Mouse (Mus musculus): ENCODE data around the gene Gck.
A peak's percentile ranks its signal among the peaks of the same experiment; 100 is the strongest.

The Gck gene

DNA sequence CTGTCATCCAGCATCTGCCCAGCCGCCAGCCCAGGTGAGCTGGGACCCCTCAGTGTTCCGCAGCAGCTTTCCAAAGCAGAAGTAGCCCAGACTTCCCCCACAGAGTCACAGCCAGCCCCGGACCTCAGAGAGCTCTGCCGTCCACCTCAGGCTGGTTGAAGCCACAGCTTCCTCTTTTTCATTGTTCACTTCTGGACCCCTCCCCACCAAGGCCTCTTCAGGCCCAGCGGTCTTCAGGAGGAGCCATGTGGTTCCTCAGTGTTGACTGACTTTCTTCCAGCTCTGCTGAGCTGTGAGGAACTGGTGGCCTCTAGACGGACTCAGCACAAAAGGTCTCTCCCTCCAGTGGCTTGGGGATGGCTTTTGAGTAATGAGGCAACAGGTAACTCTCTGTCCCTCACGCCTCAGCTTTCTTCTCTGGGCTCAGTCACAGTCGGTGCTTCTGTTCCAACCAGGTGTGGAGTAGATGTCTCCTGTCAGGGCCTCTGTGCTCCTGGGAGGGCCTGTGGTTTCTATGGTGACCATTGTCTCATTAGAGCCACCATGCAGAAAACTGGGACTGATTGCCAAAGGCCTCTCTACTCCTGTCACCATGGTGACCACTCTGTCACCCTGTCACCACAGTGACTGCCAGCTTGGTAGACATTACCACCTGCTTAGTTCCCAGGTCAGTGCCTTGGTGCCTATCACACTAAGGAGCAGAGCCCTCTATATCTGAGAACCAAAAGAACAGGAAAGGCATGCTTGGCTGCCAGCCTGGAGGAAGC is at the start of gene Gck:
Gck (minus strand) TSS at position 496 of the 767 bp plus-strand sequence.
- no peak for DNase-seq (ENCODE audit: low spot score in 2 of 2)

DNA sequence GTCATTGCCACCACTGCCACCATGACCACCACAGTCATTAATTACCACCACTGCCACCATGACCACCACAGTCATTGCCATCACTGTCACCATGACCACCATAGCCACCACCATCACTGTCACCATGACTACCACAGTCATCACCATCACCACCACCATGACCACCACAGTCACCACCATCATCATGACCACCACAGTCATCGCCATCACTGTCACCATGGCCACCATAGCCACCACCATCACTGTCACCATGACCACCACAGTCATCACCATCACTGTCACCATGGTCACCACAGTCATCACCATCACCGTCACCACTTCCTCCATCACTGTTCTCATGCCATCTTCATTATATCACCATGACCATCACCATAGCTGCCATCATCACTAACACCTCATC is 48.6 kb upstream of the Gck start:
- no peak for DNase-seq (ENCODE audit: low spot score in 2 of 2)

DNA sequence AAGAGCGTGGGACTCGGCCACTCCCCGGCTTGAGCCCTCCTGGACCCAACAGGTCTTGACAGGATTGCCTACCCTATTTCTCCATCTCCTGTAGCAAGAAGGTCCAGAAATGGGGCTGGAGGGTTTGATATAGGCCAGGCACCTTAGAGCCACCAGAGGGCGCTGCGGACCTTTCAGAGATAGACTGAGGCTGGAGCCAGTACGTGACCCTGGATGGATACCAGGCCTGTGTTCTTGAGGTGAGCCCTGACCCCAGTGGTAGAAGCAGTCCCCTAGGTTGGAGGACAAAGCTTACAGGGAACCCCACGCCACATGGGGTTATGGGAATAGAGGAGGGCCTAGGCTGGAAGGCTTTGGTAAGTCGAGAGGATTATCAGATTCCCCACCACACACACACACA is 46.1 kb upstream of the Gck start:
- peak; percentile 73 to 88 for DNase-seq (ENCODE audit: low spot score in 2 of 2)

DNA sequence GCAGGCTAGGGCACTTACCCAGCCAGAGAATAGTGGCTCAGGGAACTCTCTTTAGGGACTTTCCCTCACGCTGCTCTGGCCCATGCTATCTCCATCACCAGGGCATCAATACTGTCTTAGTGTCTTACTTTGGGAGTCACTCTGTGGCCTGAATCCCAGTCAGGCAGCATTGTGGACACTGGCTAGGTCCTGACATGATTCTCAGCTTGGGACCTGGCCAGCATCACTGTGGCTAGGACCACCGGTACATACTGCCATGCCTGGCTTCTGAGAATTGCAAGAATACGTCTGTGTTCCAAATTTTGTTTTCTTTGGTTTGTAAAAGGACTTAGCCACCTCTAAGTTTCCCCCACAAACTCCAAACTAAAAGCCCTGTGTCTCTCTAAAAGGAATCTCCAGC is 45.0 kb upstream of the Gck start:
- no peak for DNase-seq (ENCODE audit: low spot score in 2 of 2)

DNA sequence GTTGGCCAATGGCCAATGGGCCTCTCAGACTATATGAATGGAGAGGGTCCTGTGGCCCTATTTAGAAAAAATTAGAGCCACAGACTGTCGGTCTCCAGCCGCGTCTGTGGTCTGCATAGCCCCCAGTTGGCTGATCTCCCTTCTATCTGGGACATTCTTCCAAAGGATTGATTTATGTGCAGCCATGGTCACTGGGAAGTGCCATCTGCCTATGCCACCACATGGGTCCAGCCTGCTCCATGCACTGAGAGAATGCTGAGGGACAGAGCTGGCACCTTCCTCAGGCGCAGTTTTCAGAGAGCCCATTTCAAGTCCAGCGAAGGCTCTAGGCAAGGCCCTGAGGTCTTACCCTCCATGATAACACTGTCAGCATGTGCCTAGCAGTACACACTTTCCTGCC is 44.3 kb upstream of the Gck start:
- DNase-seq (ENCODE audit: low spot score in 2 of 2), result no peak

DNA sequence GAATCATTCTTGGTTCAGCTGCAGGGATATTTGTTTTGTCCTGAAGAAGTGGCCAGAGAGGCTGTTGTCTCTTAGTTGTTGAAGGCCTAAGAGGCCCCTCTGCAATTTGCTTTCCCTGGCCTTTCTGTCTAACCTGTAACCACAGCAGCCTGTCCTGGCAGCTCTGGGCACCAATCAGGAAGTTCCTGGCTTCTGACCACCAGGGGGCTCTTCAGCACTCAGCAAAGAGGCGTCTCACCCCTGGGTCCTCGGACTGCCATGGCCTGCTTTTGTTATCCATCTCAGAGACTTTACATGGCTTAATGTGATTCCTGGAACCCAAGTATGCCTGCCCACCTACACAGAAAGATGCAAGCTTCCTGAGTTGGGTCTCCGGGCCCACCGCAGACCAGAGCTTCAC is 41.0 kb upstream of the Gck start:
- DNase-seq (ENCODE audit: low spot score in 2 of 2), result peak in 1 of 2 experiments; percentile 62

DNA sequence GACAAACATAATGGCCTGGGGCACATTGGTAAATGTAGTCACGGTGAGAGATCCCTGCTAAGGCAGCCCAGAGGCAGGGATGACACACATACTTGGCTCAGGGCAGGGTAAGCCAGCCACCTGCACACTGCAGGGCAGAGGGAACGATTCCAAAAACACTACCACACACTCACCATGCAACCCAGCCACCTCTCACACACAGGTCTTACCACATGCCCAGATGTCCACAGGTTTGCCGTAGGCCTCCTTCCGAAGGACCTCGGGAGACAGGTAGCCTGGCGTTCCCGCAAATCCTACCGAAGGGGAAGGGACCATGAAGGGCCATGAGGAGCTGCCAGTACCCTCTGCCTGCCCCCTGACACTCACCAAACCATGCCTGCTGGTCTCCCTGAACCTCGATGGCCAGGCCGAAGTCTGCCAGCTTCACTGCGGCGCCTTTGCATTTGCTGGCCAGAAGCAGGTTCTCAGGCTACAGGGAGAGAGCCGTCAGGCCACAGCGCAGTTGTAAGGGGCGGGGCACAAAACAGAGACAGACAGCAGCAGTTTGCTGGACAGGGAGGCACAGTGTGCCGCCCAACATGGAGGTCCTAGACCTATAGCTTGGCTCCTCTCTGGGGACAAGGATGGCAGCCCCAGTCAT is 40.2 kb upstream of the Gck start:
- DNase-seq (ENCODE audit: low spot score in 2 of 2), result no peak

DNA sequence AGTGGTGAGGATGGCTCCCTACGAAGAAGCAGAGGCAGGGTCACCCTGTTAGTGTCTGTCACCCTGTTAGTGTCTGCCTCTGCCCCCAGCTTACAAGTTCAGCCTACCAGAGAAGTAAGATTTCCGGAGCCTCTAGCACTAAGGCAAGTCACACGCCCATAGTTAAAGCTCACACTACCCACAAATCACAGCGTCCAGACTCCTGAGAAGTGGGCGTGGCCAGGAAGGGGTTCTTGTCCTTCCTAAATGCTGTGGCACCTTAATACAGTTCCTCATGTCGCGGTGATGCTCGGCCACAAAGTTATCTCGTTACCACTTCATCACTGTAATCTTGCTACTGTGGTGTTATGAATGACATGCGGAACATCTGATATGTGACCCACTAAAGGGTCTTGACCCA is 38.2 kb upstream of the Gck start:
- no peak for DNase-seq (ENCODE audit: low spot score in 2 of 2)

DNA sequence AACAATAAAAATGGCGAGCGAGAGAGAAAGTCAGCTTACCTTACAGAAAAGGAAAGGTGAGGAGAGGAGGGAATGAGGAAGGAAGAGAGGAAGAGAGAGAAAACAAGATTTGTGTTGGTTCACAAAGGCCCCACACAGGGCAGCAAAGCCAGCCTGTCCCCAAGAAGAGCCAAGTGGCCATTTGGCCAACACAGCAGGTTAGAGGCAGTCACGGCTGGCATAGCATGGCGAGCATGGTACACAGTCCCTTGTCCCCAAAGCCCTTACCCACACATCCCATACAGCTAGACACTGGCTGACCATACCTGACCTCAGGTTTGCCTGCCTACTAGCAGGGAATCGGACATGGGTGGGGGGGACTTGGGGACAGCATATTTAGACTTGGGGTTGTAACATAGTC is 33.7 kb upstream of the Gck start:
- DNase-seq (ENCODE audit: low spot score in 2 of 2), result no peak

DNA sequence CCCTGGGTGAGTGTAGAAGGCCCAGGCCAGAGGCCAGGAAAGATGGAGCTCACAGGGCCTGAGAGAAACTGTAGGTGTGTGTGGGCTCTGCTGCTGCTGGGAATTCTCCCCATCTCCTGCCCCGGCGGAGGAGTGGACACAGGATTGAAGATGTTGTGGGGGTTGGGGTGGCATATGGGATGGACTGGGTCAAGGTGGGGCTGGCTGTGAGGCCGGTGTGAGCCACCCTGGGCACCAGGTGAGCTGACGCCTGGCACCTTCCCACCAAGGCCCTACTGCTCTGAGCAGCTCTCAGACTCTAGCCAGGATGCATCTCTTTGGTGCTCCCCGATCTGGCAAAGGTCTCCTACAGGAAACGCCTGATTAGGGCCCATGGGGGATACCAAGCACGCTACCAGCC is 31.4 kb upstream of the Gck start:
- DNase-seq (ENCODE audit: low spot score in 2 of 2), result no peak

DNA sequence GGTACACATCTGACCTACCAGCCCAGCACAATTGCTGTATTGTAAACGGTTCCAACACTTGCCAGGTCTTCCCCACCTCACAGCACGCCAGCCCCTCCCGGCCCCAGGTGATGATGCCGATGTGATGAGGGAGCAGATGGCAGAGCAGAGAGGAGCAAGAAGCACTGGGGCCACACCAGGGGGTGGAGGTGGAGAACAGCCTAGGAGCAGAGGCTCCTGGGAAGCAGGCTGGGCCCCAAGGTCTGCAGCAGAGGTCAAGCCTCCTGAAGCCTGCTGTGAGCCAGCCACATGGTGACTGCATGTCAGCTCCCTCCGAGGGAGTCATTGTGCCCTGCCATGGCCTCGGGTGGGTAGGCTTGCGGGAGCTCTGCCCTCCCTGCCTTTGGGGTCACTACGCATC is 30.7 kb upstream of the Gck start:
- no peak for DNase-seq (ENCODE audit: low spot score in 2 of 2)

DNA sequence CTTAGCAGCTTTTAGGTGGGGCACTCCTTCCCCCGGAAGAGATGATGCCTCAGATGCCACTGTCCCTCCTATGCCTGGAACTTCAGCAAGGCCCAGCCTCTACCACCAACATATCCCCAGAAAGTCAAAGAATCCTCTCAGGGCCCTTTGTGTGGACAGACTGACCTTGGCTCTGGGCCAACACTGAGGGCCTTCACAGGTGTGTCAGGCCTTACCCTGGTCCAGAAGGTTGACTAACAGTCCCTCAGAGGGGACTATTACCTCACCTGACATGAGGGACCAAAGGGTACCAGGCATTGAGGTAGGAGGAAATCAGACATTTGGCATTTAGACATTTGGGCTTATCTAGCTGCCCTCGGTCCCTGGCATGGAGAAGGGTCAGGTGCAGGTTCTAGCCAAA is 30.2 kb upstream of the Gck start:
- DNase-seq (ENCODE audit: low spot score in 2 of 2), result no peak

DNA sequence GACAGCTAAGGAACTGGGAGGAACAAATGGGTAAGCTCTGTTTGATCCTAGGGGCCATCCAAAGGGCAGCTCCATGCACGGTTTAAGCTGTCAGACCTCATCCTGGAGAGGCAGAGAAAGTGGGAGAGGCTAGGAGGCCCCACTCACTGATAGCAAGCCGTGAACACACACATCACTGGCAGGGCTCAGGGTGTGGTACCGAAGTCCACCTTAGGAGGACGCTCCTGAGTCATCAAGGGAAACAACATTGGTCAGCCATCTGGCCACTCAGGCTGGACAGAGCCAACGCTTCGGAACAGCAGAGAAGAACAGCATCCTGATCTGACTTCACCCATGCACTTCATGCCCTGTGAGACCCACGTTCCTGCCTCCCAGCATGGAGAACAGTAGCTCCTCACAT is 29.2 kb upstream of the Gck start:
- no peak for DNase-seq (ENCODE audit: low spot score in 2 of 2)

DNA sequence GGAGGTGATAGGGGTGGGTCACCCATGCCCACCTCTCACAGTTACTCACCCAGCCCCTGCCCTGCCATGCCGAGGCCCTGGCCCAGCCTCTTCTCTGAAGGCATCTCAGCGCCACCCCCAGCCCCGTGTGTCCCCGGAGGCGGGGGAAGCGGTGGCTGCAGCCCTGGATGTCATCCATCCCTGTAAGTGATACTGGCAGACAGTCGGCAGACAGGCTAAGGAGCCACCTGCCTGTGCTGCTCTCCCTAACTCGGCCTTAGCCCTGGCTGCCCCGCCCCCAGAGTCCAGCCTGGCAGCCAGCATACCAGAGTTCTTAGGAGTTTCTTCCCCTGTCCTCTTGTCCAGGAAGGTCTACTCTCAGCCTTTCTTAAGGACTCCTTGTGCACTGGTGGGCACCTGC is 26.2 kb upstream of the Gck start:
- no peak for DNase-seq (ENCODE audit: low spot score in 2 of 2)

DNA sequence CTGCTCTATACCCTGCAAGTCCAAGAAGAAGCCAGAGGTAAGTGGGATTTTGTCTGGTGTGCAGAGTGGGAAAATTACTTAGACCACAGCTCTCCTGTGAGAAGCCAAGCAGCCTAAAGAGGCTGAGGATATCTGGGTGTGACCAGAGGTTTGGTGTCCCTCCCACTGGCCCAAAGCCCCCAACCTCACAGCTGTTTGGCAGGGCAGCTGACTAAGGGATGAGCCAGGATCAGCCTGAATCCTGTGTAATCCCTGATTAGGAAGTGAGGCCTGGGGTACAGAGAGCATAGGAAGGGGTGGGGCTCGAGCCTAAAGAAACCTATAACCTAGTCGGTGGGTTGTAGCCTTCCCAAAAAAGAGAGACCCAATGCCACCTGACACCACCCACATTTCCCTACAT is 25.2 kb upstream of the Gck start:
- no peak for DNase-seq (ENCODE audit: low spot score in 2 of 2)

DNA sequence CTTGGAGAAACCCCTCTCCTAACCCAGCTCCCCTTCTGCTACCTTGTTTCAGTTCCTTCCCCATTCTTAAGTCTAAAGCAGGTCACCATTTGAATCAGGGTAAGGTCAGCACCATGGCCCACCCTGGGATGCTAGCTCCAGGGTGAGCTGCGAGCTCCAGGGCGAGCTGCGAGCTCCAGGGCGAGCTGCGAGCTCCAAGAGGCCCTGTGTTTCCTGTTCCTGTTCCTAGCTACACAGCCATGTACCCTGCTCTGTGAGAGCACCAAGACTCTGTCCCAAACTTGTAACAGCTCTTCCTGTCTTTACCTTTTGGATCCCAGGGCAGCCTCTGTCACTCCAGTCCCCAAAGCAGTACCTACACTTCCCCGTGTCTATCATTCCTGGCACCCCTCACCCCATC is 24.2 kb upstream of the Gck start:
- DNase-seq (ENCODE audit: low spot score in 2 of 2), result no peak

DNA sequence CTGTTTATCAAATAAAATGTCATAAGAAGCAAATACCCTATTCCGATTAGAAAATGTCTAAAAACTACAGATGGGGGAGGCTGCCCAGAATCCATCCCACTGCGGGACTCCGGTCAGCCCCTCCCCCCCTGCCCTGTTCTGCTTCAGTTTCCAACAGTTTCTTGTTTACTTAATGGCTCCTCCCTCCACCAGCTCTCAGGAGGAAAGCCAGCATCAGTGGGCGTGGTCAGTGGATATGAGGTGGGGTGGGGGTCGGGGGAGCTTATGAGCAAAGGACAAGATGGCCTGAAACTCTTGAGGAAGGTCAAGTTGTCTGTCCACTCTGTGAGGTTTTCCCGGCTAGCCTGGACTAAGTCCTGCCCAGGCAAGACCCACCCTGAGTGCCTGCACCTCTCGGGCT is 23.3 kb upstream of the Gck start:
- no peak for DNase-seq (ENCODE audit: low spot score in 2 of 2)

DNA sequence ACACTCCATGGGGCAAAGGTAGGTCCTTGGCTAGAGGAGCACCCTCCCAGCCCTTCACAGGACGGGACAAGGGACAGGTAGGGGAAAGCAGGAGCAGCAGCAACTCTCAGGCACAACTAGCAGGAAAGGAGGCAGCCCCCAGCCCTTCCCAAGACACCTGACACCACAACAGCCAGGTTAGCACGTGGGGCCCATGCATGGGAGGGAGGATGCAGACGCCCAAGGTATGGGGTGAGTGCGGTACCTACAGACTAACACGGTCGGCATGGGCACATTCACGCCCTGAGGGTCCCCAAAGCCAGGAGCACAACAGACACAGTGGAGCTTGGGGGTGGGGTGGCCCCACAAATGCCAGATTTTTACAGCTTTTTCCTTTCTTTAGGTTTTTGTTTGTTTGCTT is 21.3 kb upstream of the Gck start:
- no peak for DNase-seq (ENCODE audit: low spot score in 2 of 2)

DNA sequence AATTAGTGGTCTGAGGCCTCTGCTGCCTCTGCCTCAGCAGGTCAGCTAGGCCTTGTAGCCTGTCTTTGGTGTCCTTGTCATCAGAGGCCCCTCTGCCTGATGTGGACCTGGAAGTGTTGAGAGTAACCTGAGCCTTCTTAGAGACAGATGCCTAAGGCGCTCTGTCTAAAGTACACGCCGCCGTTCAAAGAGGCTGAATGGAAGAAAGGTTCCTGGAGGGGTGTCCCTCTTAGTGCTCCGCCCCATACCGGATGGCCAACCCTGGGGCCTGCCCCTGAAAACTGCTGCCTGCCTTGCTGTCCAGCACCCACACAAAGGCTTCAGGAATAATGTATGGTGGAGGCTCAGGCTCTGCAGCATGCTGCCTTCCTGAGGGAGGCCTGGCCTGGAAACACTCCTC is 18.3 kb upstream of the Gck start:
- no peak for DNase-seq (ENCODE audit: low spot score in 2 of 2)

DNA sequence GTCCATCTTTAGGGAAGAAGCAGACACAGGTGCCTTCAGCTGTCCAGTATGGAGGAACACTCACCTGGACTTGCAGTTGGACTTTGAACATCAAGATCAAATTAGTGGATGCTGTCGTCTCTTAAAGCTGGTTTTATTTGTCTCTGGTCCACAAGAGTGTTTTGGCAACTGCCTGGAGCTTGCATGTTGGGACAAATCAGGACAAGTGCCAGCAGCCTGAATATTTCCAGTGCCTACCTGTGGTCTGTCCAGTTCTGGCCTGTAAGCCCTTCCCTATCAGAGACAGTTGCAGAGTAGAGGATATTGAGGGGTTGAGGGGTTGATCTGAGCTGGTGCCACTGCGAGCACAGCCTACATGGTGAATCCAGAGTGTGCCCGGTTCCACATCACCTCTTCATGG is 16.9 kb upstream of the Gck start:
- DNase-seq (ENCODE audit: low spot score in 2 of 2), result no peak

DNA sequence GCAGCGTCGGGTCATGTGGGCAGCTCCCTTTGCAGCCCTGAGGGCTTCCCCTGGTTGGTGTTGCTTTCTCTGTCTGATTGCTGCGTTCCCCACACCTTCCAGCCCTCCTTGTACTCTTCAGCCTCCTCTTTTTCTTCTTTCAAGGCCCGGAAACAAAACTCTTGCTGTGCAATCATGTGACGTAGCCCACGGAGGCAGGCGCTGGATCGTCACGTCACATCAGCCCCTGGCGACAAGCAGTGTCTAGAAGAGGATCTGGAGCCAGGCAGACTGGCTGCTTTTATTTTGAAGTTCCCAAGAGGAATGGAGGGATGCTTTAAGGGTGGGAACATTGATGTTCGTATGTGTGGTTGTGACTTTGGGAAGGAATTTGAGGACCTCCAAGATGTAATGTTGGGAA is 16.0 kb upstream of the Gck start:
- no peak for DNase-seq (ENCODE audit: low spot score in 2 of 2)

DNA sequence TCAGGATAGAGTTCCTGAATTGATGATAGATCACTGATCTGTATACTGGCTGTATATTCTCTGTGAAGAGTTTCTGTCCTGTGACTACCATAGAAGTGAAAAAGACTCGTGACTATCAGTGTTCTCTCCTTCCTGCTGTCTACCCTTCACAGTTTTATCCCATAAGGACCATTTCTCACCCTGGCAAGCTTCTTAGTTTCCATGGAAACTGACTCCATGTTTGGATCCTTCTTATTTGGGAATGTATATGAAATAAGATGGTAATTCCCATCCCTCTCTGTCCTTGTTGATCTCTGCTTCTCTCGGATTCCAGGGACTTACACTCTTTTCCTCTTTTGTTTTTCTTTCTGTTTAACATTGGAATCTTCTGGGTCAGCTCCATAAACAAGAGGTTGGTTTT is 10.2 kb upstream of the Gck start:
- no peak for DNase-seq (ENCODE audit: low spot score in 2 of 2)

DNA sequence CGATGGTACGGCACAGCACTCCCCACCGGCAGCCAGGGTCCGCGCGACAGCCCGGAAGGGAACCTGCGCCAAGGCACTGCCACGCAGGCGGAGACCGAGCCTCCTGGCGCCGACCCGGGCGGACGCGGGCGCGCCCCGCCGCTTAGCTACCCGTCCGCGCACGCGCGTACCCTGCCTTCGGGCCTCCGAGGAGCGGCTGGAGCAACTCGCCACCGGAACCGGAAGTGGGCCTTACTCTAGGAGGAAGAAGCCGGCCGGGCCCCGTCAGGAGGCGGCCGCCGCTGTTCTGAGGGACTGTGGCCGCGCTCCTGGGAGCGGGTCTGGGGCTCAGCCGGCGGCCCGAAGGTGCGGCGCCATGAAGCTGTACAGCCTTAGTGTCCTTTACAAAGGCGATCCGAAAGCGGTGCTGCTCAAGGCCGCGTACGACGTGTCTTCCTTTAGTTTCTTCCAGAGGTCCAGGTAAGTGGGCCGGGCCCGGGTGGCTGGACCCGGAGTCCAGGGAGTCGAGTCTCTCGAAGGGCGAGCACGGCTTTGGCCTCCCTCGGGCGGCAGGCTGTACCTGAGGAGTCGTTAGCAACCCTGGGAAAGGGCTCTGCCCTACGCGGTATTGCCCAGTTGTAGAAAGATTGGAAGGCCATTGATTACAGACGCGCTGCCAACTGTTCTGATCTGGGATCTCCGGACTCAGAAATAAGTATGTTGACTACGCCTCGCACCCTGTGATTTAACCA is 5.8 kb upstream of the Gck start, which contains the start of gene Ykt6:
Ykt6 (plus strand) TSS at position 148 of the 731 bp plus-strand sequence.
- DNase-seq (ENCODE audit: low spot score in 2 of 2), result peak; percentile 89 to 92
